Mouse (Mus musculus) midbrain, embryonic 12.5 days (tissue): Measurements from ENCODE around the gene AW549877. TPM values are rescaled to one million over a fixed set of nuclear protein-coding genes. Genes with fewer than 3 reads are reported as not detected.

ENCODE experiments used
- ATAC-seq: fragments of 200-750 bp; cut with Nextera tagmentation; 2 replicates; pipeline ENCODE4 v1.8.0; 2017; ENCODE audit warnings: low read depth, moderate TSS enrichment, moderate library complexity; ENCODE audit not compliant: low FRiP score
- H3K27ac ChIP-seq: fragments of 300-500 bp; sonication (generic); replicated peaks from 2 replicates; pipeline ENCODE4 v1.5.1; 2016; ENCODE audit warnings: mild to moderate bottlenecking
- H3K27me3 ChIP-seq: fragments of 300-500 bp; sonication (generic); 2 replicates; pipeline ENCODE4 v1.6.1; 2016; ENCODE audit warnings: mild to moderate bottlenecking
- H3K36me3 ChIP-seq: fragments of 300-500 bp; sonication (generic); 2 replicates; pipeline ENCODE4 v1.6.1; 2016
- H3K4me1 ChIP-seq: fragments of 300-500 bp; sonication (generic); 2 replicates; pipeline ENCODE4 v1.6.1; 2016
- H3K4me2 ChIP-seq: fragments of 300-500 bp; sonication (generic); replicated peaks from 2 replicates; pipeline ENCODE4 v1.6.1; 2016; ENCODE audit warnings: mild to moderate bottlenecking, moderate library complexity
- H3K4me3 ChIP-seq: fragments of 300-500 bp; sonication (generic); 2 replicates; pipeline ENCODE4 v1.5.1; 2016; ENCODE audit warnings: mild to moderate bottlenecking
- H3K9ac ChIP-seq: fragments of 300-500 bp; sonication (generic); replicated peaks from 2 replicates; pipeline ENCODE4 v1.6.1; 2016; ENCODE audit warnings: mild to moderate bottlenecking, moderate library complexity
- H3K9me3 ChIP-seq: fragments of 300-500 bp; sonication (generic); 2 replicates; pipeline ENCODE4 v1.6.1; 2016; ENCODE audit warnings: mild to moderate bottlenecking
- WGBS: fragments of 180-500 bp; shearing (Covaris S2); methylation state at CpG from one replicate; pipeline ENCODE4 v1.1.7; 2016; 5-methylcytosine and 5-hydroxymethylcytosine counted together
- polyA plus RNA-seq: library from polyadenylated mRNA; unstranded; fragments of >200 nt; fragmentation: Nextera tagmentation; extraction: Ambion mirVana; gene quantifications from 2 replicates; pipeline ENCODE4 v1.2.1, GENCODE M21; 2016

The AW549877 gene
- polyA plus RNA-seq: 60.1 and 69.3 TPM in 2 replicates

DNA sequence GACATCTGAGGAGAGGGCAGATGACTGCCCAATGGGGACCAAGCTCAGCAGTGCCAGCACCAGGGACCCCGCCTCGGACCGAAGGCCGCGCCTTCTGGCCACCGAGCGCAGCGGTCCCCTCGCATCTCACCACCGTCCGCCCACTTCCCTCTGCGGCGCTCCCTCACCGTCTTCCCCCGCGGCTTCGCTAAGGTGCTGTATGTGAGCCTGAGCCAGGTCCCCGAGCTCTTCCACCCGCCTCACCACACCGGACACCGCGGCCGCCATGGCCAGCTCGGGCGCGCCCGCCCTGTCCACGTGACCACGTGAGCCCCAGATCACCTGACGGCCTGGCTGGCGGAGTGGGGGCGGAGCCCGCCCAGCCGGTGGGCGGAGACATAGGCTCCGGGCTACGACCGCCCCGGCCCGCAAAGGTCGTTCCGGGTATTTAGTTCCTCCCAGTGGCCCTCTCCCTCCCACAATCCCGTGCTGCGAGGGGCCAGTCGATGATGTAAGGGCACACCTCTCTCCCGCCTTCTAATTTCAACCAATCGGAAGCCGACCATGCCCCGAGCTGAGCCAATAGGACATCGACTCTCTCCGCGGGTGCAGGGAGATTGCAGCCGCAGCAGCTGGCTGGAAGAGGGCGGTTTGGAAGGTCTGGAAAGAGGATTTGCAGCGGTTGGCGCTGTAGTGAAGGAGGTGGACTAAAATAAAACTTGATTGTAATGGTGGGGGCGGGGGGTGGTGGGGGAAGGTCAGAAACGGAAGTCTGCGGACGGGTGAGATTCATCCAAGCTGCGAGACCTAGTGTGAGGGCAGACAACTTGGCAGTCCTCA lies at the start of gene AW549877:
AW549877 (minus strand) TSS at position 297 of the 819 bp plus-strand sequence.
- H3K9me3 ChIP-seq: no peaks in the 10 kb centered on the region
- WGBS: under 1% methylated on average over 61 of the region's 61 CpGs
- peaks cover 12% of the 10 kb centered on the region for H3K36me3 ChIP-seq
- H3K4me3 ChIP-seq: peak within 1 kb of the TSS; percentile 69
- peak within 1 kb of the TSS; percentile 94 for H3K27ac ChIP-seq
- H3K4me2 ChIP-seq: peak within 1 kb of the TSS; percentile 66
- peak within 1 kb of the TSS; percentile 81 for H3K9ac ChIP-seq
- ATAC-seq: peak; percentile 99
- H3K27me3 ChIP-seq: no peaks in the 10 kb centered on the region
- H3K4me1 ChIP-seq: peaks cover 11% of the 10 kb centered on the region

DNA sequence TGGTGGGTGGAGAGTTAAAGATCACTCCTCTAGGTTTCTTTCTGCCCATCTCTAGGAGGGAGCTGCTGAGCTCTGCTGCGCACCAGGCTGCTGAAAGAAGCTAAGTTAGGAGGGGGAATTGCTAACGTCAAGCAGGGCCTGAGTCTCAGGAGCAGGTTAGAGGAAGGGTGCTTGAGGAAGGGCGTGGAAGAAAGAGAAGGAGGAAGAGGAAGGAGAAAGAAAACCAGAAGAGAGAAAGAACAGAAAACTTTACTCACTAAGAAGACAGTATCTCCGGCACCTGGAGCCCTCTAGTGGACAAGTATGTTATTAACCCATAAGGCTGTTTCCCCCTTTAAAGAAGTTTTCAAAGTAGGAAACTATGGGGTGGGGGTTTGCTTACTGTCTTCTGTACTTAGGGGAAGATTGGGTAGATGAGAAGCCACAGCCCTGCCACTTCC lies 47.5 kb upstream of the AW549877 start:
- no peaks in the 10 kb centered on the region for H3K4me1 ChIP-seq
- no peak overlapping the region for H3K4me3 ChIP-seq
- WGBS: 24% methylated on average over 4 of the region's 4 CpGs
- ATAC-seq: no peak
- H3K4me2 ChIP-seq: no peak overlapping the region
- H3K9ac ChIP-seq: no peak overlapping the region
- H3K9me3 ChIP-seq: no peaks in the 10 kb centered on the region
- no peak overlapping the region for H3K27ac ChIP-seq
- no peaks in the 10 kb centered on the region for H3K27me3 ChIP-seq
- peaks cover 24% of the 10 kb centered on the region for H3K36me3 ChIP-seq

DNA sequence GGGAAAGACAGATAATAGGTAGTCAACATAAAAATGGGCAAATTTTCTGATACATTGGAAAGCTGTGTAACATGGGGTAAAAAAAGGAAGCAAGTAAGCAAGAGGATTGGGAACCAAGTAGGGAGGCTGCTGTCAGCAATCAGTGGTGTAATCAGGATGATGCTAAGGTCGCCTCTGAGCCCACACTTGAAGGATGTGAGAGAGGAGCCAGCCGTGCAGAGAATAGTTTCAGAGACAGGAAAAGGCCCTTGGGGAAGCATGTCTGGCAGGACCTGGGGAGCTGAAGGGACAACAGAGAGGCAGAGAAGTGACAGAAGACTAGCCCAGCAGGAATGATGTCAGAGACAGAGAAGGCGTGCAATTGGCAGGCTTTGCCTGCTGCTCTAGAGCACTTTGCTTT lies 46.9 kb upstream of the AW549877 start:
- Histone ChIP-seq H3K4me2 (no peak overlapping the region), H3K27ac (no peak overlapping the region), H3K9ac (no peak overlapping the region), H3K9me3 (no peaks in the 10 kb centered on the region), H3K36me3 (peaks cover 30% of the 10 kb centered on the region), H3K27me3 (no peaks in the 10 kb centered on the region), H3K4me1 (no peaks in the 10 kb centered on the region), H3K4me3 (no peak overlapping the region)
- 55% methylated on average over 3 of the region's 3 CpGs for WGBS
- ATAC-seq: no peak

DNA sequence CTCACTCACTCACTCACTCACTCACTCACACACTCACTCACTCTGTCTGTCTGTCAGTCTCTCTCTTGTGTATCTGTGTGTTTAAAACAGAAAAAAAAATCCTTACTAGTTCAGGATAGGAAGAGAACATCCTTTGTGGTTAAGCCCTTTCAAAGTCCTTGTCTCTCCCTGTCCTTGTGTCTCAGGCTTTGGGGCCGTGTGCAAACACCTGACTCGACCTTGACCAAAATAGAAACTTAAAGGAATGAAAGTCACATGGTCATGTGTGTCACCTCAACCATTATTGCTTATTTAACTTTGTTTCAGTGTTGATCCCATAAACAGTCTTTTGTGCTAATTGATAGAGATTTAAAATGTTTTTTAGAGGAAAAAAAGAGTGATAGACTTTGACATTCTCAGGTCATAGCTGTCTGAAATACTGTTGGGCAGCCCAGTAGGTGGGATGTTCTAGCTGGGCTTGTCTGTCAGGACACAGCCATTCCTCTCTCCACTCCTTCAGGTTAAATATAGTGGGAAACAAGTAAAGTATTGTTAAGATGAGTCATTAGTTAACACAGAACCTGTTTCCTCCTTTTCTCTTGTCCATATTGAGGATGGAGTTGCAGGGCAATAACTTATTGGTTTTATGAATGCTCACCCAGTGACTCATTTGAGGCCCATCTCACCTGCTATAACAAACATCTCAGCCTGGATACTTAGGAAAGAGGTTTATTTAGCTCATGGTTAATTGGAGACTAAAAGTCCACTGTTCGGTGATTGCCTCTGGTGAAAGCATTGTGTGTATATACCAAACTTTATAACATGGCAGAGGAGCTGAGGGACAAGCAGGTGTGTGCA lies 37.8 kb upstream of the AW549877 start:
- Histone ChIP-seq H3K27me3 (no peaks in the 10 kb centered on the region), H3K4me1 (peaks cover under 1% of the 10 kb centered on the region; the same call in 1 of the 2 replicates), H3K9ac (no peak overlapping the region), H3K4me2 (no peak overlapping the region), H3K27ac (no peak overlapping the region), H3K9me3 (no peaks in the 10 kb centered on the region), H3K4me3 (no peak overlapping the region), H3K36me3 (peaks cover 24% of the 10 kb centered on the region)
- ATAC-seq: no peak
- WGBS: 93% methylated on average over 3 of the region's 3 CpGs

DNA sequence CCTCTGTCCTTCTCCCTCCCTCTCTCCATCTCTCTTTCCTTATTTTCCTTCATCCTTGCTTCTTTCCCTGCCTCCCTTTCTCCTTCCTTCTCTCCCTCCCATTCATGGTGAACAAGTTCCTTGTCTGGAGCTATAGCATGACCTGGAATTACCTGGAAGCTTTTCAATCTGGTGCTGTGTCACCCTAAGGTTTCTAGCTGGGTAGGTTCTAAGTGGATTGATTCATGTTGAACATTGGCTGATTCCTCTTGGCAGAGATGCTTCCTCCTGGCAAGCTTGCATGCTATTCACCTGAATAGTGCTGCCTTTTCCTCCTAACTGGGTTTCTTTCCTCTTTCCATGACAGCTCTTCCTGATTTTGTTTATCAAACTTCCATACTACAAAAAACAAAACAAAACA lies 33.4 kb upstream of the AW549877 start:
- Histone ChIP-seq H3K27ac (no peak overlapping the region), H3K27me3 (no peaks in the 10 kb centered on the region)
- ATAC-seq: no peak

DNA sequence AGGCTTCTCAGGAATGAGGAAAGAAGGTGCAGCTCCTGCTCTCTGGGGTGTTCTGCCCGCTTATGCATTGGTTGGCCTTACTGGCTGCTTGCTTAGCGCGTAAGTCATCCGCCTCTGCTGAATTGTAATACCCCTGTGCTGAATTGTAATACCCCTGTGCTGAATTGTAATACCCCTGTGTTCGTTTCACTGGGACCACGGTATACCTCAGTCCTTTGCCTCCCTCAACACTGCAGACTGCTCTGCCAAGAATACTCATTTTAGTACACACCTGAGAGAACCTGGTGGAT lies 32.8 kb upstream of the AW549877 start:
- H3K4me2 ChIP-seq: no peak overlapping the region
- H3K27me3 ChIP-seq: no peaks in the 10 kb centered on the region
- no peak overlapping the region for H3K9ac ChIP-seq
- ATAC-seq: no peak
- H3K27ac ChIP-seq: no peak overlapping the region
- H3K36me3 ChIP-seq: no peaks in the 10 kb centered on the region
- peaks cover 13% of the 10 kb centered on the region for H3K4me1 ChIP-seq
- 72% methylated on average over 6 of the region's 6 CpGs for WGBS
- no peak overlapping the region for H3K4me3 ChIP-seq
- H3K9me3 ChIP-seq: no peaks in the 10 kb centered on the region

More for the DNA sequence above, 33.4 kb upstream of the AW549877 start:
- Histone ChIP-seq H3K4me1 (peaks cover 13% of the 10 kb centered on the region), H3K9ac (no peak overlapping the region), H3K9me3 (no peaks in the 10 kb centered on the region), H3K4me2 (no peak overlapping the region), H3K36me3 (no peaks in the 10 kb centered on the region), H3K4me3 (no peak overlapping the region)

DNA sequence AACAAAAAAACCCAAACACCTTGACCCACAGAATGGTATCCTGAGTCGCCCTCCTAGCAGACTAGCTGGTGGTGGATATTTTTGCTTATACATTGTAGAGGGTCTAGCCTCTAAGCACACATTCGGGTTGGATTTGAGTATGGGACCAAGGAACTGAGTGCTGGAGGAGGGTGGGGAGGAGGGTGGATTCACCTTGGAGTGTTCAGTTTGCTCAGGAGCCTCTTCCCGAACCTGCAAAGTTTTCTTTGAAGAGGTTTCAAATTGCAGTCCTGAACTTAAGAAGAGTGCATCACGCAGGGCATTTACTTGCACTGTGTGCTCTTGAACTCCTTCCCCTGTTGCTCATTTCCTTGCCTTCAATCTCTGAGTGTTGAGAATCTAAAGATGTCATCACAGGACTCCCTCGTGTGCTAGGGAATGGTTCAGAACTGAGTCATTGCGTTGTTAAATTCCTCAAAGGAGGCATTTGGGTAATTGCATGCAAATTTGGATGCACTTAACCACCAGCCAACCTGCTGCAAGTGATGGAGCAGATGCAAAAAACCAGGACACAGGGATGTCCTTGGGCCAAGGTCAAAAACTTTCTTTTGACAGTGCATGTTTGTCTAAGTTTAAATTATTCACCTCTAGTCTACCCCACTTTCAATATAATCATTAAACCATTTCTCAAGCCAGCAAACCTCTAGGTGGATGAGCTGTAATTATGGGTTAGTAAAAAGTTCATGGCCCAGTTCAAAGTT lies 32.3 kb upstream of the AW549877 start:
- ATAC-seq: 0 out of 2 replicates have a peak, but pooled peaks have one; percentile 7
- WGBS: 11% methylated on average over 6 of the region's 6 CpGs
- Histone ChIP-seq H3K9me3 (no peaks in the 10 kb centered on the region), H3K4me3 (peak overlapping the region; percentile 76), H3K4me2 (peak overlapping the region; percentile 62), H3K27me3 (no peaks in the 10 kb centered on the region), H3K36me3 (no peaks in the 10 kb centered on the region), H3K9ac (peak overlapping the region; percentile 72), H3K27ac (peak overlapping the region; percentile 90; the same call in 1 of the 2 replicates), H3K4me1 (peaks cover 13% of the 10 kb centered on the region)

DNA sequence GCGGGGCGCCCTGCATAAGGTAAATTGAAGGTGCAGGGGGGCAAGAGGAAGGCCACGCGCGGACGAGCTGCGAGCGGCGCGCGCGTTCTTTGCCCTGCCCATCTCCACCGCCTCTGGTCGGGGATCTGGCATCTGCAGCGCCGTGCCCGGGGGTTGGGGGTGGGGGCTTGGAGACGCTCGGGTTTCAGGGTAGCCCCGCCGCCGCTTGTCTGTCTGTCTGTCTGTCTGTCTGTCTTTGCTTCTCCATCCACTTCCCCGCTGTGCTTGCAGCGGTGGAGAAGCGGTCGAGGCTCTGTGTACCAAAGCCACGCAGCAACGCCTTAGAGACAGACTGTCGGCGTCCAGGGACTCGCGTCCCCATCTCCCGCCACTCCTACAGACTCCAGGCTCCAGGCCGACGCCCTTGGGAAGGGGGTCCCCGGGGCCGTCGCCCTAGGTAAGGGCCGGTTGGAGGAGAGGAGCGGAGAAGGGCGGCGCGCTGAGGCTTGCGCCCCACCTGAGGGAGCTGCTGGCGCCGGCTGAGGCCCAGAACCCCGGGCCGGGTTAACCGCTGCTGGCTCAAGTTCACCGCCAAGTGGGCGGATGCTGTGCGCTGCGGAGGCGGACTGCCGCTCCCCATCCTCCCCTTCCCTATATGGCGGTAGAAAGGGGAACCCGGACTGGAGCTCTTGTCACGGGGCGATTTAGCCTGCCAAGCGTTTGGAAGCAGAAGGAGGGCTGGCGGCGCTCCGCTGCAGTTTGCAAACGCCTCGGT lies 31.5 kb upstream of the AW549877 start:
- Histone ChIP-seq H3K27ac (peak overlapping the region; percentile 90), H3K4me2 (peak overlapping the region; percentile 62), H3K9ac (peak overlapping the region; percentile 72), H3K9me3 (no peaks in the 10 kb centered on the region), H3K4me1 (peaks cover 13% of the 10 kb centered on the region), H3K36me3 (no peaks in the 10 kb centered on the region), H3K27me3 (no peaks in the 10 kb centered on the region), H3K4me3 (peak overlapping the region; percentile 76)
- ATAC-seq: peak; percentile 79
- under 1% methylated on average over 64 of the region's 65 CpGs for WGBS

DNA sequence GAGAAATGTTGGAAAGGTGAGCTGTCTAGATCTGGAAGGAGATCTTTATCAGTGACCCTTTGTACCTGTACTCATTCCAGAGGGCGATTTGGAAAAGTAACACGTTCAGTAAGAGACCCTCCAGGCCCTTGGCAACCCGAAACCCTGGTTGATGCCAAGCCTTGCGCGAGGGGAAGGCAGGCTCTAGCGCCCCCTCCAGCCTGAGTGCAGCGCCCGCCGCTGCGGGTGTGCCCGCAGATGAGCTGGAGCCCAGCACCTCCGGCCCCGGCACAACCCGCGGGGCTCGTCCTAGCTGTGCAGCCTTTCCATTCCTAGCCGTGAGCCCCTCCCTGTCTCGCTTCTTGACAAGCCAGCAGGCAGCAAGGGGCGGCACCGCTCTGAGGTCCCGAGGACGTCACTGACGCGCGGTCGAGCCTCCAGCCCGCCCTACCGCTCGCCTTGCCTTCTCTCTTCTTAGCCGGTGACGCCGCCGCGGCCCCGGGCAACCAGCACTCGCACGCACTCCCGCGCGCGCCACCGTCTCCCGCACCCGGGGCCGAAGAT lies 30.8 kb upstream of the AW549877 start, which contains the start of gene Oxct1:
Oxct1 (plus strand) TSS at position 153 of the 543 bp plus-strand sequence.
- Histone ChIP-seq H3K27ac (peak within 1 kb of the TSS; percentile 90), H3K4me1 (peaks cover 13% of the 10 kb centered on the region), H3K4me3 (peak within 1 kb of the TSS; percentile 76), H3K4me2 (peak within 1 kb of the TSS; percentile 62), H3K9me3 (no peaks in the 10 kb centered on the region), H3K36me3 (no peaks in the 10 kb centered on the region), H3K9ac (peak within 1 kb of the TSS; percentile 72), H3K27me3 (no peaks in the 10 kb centered on the region)
- under 1% methylated on average over 45 of the region's 45 CpGs for WGBS
- peak; percentile 95 for ATAC-seq

DNA sequence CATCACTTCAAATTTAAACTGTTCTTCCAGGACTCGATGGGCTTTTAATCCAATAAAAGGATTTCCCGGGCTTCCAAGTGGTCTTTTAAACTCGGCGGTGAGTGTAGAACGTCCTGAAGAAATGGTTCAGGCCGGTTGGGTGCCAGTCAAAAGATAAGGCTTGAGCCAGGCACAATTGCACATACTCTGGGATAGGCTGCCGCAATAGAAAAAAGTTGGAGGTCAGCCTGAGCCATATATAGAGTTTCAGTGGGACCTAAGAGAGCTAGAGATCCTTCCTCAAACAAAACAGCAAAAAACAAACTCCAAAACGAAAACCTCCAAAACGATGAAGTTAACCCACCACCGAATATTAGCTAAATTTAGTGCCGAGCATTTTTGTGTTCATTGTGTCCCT lies 30.0 kb upstream of the AW549877 start:
- Histone ChIP-seq H3K4me2 (peak overlapping the region; percentile 62), H3K9me3 (no peaks in the 10 kb centered on the region), H3K36me3 (no peaks in the 10 kb centered on the region), H3K4me1 (peaks cover 13% of the 10 kb centered on the region), H3K4me3 (peak overlapping the region; percentile 76; the same call in 1 of the 2 replicates), H3K27ac (no peak overlapping the region; the same call in 1 of the 2 replicates), H3K9ac (no peak overlapping the region), H3K27me3 (no peaks in the 10 kb centered on the region)
- ATAC-seq: no peak
- 46% methylated on average over 11 of the region's 11 CpGs for WGBS
